Mouse (Mus musculus): ENCODE measurements around the gene Tmem125. TPM values are rescaled to one million over a fixed set of nuclear protein-coding genes. Genes with fewer than 3 reads are reported as not detected.
A peak's percentile ranks its signal among the peaks of the same experiment; 100 is the strongest.
"Not testable (repeated sequence)": the region's sequence is repeated elsewhere in the genome, so short reads cannot be mapped to it uniquely, and the experiment has no call there.

Tmem125 gene
- polyA plus RNA-seq, 1 experiment: 27.7 TPM

DNA sequence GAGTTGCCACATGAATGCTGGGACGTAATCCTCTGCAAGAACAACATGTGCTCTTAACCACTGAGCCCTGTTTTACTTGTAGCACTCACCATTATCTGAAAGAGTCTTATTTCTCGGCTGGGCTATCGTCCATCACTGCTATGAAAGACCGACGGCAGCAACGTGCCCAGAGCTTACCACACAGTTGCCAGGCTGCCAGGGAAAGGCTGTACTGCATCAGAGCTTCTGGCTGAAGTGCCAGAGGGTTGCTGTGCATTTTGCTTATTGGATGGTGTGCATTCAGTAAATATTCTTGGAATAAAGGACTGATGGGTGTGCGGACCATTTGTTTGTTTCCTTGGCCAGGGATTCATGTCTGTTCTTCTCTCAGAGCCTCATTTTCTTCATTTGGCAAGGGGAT, 19.9 kb downstream of the Tmem125 start:
- no peaks in the 10 kb centered on the region for H3K4me1 ChIP-seq (ENCODE audit: control insufficient read depth, insufficient read depth, low read length)
- TF ChIP-seq POLR2A (IDR thresholded peaks at IDR 0.05; ENCODE audit: extremely low read depth, insufficient read depth, low read length) (no peak), CTCF (IDR thresholded peaks at IDR 0.05; ENCODE audit: extremely low read depth, insufficient read depth, low read length) (no peak)
- H3K27ac ChIP-seq (ENCODE audit: insufficient read depth, low read length): no peak overlapping the region
- H3K4me3 ChIP-seq (ENCODE audit: insufficient read depth, low read length): no peak overlapping the region

DNA sequence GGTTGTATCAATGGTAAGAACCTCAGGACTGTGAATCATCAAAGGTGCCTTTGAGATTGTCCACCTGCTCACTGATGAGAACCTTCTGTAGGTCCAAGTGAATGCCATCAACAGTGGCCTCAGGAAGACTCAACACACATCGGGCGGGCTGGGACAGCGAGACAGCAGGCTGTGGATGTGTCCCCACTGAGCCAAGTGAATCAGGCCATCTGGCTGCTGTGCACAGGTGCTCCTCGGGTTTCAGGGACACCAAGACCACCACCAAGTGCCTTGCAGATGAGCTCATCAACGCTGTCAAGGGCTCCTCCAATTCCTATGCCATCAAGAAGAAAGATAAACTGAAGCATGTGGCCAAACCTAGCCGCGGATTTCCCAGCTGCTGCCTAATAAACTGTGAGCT, 21.6 kb downstream of the Tmem125 start:
- H3K27ac ChIP-seq (ENCODE audit: insufficient read depth, low read length): no peak overlapping the region
- no peak overlapping the region for H3K4me3 ChIP-seq (ENCODE audit: insufficient read depth, low read length)
- TF ChIP-seq POLR2A (IDR thresholded peaks at IDR 0.05; ENCODE audit: extremely low read depth, insufficient read depth, low read length) (no peak), CTCF (IDR thresholded peaks at IDR 0.05; ENCODE audit: extremely low read depth, insufficient read depth, low read length) (no peak)
- H3K4me1 ChIP-seq (ENCODE audit: control insufficient read depth, insufficient read depth, low read length): no peaks in the 10 kb centered on the region

DNA sequence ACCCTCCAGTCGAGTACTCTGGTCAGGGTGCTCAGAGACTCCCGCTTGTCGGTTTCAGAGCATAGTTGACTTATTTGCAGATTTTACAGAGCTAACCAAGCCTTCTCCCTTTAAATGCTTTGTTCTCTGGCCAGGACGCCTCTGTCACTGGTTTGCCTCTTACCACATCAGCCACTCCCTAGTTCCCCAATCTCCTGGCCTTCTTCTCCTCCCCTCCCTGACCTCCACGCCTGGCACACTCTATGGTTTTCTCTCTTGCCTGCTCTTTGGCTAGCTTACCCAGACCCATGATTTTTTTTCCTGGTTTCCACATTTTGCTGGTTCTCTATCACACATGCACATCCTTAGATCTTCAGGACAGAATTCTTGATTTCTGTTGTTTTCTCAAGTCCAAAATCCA, 25.6 kb downstream of the Tmem125 start:
- Histone ChIP-seq H3K27ac (ENCODE audit: insufficient read depth, low read length) (no peak overlapping the region), H3K4me1 (ENCODE audit: control insufficient read depth, insufficient read depth, low read length) (peaks cover 3% of the 10 kb centered on the region), H3K4me3 (ENCODE audit: insufficient read depth, low read length) (no peak overlapping the region)
- TF ChIP-seq POLR2A (IDR thresholded peaks at IDR 0.05; ENCODE audit: extremely low read depth, insufficient read depth, low read length) (no peak), CTCF (IDR thresholded peaks at IDR 0.05; ENCODE audit: extremely low read depth, insufficient read depth, low read length) (no peak)

DNA sequence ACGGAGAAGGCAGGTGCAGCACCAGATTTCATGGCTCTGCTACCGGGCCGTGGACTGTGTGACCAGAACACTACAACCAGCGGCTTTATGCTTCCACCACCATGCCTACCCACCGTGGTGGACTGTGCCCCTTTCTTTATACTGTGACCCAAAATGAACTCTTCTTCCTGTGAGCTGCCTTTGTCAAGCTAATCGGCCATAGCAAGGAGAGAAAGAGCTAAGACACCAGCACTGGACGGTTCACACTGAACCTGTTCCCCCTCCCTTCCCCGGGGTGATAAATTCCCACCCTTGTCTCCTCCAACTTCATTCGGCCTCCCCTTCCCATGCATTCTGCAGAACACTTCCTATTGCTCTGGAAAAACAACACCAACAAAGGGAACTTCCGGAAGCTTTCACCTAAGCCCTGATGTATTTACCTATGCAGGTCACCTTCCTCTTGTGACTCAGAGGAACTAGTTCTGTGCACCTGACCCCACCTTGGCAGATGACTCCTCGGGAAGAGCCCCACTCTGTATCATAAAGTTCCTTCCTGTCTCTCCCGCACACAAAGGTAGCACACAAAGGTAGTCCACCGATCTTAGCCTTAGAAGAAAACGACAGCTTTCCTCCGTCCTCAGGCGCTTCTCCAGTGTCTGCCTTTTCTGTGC, 26.2 kb downstream of the Tmem125 start:
- no peak for TF ChIP-seq POLR2A (IDR thresholded peaks at IDR 0.05; ENCODE audit: extremely low read depth, insufficient read depth, low read length)
- H3K27ac ChIP-seq (ENCODE audit: insufficient read depth, low read length): no peak overlapping the region
- H3K4me3 ChIP-seq (ENCODE audit: insufficient read depth, low read length): no peak overlapping the region
- H3K4me1 ChIP-seq (ENCODE audit: control insufficient read depth, insufficient read depth, low read length): peaks cover 3% of the 10 kb centered on the region

DNA sequence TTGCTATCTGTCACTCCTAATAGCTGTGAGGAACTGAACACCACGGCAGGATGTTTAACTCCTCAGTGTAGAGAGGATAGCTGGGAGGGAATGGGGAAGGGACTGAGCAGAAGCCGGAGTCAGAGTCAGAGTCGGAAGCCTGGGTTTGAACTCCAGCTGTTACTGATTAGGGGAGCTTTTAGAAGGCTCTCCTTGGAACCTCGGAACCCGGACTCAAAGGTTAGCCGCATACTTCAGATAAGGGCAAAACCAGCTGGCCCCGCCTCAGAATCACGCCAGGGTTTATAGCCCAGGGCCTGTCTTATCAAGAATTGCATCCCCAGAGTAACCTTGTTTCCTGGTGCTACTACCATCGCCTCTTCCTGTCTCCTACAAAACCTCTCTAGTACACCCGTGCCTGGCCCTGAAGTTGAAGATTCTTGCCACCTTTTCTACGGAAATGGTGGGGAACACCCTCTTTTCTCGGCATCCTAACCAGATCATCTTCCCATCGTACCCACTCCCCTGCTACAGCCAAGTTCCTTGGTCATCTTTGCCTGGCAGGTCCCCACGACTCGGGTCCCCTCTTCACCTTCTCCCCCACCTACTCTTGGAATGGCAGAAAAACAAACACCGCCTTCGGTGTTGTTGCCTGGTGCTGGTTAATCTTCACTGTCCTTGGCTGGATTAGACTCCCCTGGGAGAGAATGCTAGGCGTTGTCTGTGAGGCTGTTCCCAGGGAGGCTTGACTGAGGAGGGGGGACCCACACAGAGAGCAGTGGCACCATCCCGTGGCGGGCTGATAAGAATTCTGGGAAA, 26.9 kb downstream of the Tmem125 start:
- Histone ChIP-seq H3K27ac (ENCODE audit: insufficient read depth, low read length) (no peak overlapping the region), H3K4me1 (ENCODE audit: control insufficient read depth, insufficient read depth, low read length) (peaks cover 3% of the 10 kb centered on the region), H3K4me3 (ENCODE audit: insufficient read depth, low read length) (no peak overlapping the region)
- TF ChIP-seq POLR2A (IDR thresholded peaks at IDR 0.05; ENCODE audit: extremely low read depth, insufficient read depth, low read length): no peak
- no peak for TF ChIP-seq CTCF (IDR thresholded peaks at IDR 0.05; ENCODE audit: extremely low read depth, insufficient read depth, low read length)

DNA sequence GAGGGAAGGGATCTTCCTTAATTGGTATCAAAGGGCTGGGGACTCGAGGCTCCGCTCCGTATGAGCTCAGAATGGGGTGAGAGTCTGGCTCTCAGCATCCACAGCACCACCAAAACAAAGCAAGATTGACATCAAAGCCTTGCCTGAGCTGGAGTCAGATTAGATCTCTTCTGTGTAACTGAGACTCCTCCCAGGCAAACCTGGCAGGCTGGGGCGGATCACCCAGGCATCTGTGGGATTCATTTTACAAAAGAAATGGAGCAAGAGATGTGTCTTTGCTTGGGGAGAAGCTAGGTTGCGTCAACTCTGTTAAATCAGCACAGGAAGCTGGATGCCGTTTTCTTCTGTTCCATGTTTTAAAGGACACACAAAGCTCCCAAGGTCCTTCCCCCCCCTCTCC, 34.8 kb downstream of the Tmem125 start:
- Histone ChIP-seq H3K4me1 (ENCODE audit: control insufficient read depth, insufficient read depth, low read length) (peaks cover 5% of the 10 kb centered on the region), H3K27ac (ENCODE audit: insufficient read depth, low read length) (no peak overlapping the region), H3K4me3 (ENCODE audit: insufficient read depth, low read length) (no peak overlapping the region)
- TF ChIP-seq POLR2A (IDR thresholded peaks at IDR 0.05; ENCODE audit: extremely low read depth, insufficient read depth, low read length): no peak
- TF ChIP-seq CTCF (IDR thresholded peaks at IDR 0.05; ENCODE audit: extremely low read depth, insufficient read depth, low read length): no peak

DNA sequence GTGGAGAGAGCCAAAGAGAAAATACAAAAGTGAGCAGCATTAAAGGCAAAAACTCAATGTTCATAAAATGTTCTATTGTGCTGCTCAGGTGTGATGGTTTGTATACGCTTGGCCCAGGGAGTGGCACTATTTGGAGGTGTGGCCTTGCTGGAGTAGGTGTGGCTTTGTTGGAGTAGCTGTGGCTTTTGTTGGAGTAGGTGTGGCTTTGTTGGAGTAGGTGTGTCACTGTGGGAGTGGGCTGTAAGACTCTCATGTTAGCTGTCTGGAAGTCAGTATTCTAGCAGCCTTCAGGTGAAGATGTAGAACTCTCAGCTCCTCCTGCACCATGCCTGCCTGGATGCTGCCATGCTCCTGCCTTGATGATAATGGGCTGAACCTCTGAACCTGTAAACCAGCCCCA, 36.7 kb downstream of the Tmem125 start:
- not testable (repeated sequence) for H3K27ac ChIP-seq (ENCODE audit: insufficient read depth, low read length); H3K4me1 ChIP-seq (ENCODE audit: control insufficient read depth, insufficient read depth, low read length); H3K4me3 ChIP-seq (ENCODE audit: insufficient read depth, low read length)

DNA sequence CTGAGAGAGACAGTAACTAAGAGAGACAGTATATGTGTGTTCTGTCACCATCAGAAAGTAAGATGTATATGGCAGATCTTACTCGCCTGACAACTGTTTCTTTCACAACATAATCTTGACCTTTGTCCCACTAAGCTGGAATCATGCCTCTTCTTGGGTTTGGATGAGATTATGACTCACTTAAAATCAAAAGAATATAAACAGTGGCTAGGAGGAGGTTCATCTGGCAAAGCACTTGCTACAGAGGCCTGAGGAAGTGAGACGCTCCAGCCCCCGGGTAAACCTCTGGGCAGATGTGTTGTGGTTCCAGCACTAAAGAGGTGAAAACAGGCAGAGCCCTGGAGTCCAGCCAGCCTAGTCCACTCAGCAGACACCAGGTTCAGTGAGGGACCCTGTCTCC, 38.3 kb downstream of the Tmem125 start:
- Histone ChIP-seq H3K4me3 (ENCODE audit: insufficient read depth, low read length) (no peak overlapping the region), H3K4me1 (ENCODE audit: control insufficient read depth, insufficient read depth, low read length) (0 out of 2 replicates have a peak, but pooled peaks cover 1% of the 10 kb centered on the region), H3K27ac (ENCODE audit: insufficient read depth, low read length) (no peak overlapping the region)
- no peak for TF ChIP-seq CTCF (IDR thresholded peaks at IDR 0.05; ENCODE audit: extremely low read depth, insufficient read depth, low read length)
- no peak for TF ChIP-seq POLR2A (IDR thresholded peaks at IDR 0.05; ENCODE audit: extremely low read depth, insufficient read depth, low read length)

DNA sequence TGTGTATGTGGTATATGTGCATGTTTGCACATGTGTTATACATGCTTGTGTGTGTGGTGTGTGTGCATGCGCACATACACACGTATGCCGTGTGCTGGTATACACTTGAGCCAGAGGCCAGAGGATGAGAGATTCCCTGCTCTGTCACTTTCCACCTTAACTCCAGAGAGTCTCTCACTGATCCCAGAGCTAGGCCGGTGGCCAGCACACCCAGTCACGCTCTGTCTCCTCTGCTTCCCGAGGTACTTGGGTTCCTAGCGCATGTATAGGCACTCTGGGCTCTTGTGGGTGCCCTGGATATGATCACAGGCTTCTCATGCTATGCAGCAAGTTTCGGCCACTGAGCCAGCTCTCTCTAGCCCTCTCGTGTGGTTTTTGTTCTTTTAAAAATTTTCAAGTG, 43.1 kb downstream of the Tmem125 start:
- no peak overlapping the region for H3K4me3 ChIP-seq (ENCODE audit: insufficient read depth, low read length)
- no peak for TF ChIP-seq CTCF (IDR thresholded peaks at IDR 0.05; ENCODE audit: extremely low read depth, insufficient read depth, low read length)
- H3K27ac ChIP-seq (ENCODE audit: insufficient read depth, low read length): no peak overlapping the region
- H3K4me1 ChIP-seq (ENCODE audit: control insufficient read depth, insufficient read depth, low read length): peaks cover 2% of the 10 kb centered on the region

DNA sequence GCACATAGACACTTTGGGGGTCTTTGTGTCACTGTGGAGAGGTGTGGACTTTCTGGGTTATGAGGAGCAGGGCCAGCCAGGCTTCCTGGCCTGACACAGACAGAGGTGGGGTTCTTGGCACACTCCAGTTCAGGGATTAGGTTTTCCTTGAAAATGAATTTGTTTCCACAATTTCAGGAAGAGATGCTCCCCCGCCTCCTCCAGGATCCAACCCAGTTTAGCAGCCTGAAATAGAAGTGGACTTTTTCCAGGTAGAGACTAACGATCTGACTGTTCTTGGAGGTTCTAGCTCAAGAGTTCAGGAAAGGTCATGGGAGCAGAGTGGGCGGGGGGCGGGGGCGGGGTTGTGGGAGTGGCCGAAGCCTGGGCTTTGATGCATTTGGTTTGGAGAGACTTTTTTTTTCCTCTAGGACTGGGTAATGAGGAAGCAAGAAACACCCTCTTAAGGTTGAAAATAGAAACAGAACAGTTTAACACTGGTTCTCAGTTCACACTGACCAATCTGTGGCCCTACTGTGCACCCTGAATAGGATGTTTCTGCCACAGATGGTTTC, 43.6 kb downstream of the Tmem125 start:
- TF ChIP-seq POLR2A (IDR thresholded peaks at IDR 0.05; ENCODE audit: extremely low read depth, insufficient read depth, low read length): no peak
- H3K27ac ChIP-seq (ENCODE audit: insufficient read depth, low read length): peak overlapping the region; percentile 19; the same call in 1 of the 2 replicates
- no peak overlapping the region for H3K4me3 ChIP-seq (ENCODE audit: insufficient read depth, low read length)
- peaks cover 2% of the 10 kb centered on the region for H3K4me1 ChIP-seq (ENCODE audit: control insufficient read depth, insufficient read depth, low read length)

Other genes starting within 250 kb of the Tmem125 start
- 33.4 and 38.6 TPM in 2 replicates for gene Szt2, start 134.8 kb downstream of the Tmem125 start, polyA plus RNA-seq (2012; rRNA removed)
- 58.6 and 59.8 TPM in 2 replicates for gene Med8, start 134.7 kb downstream of the Tmem125 start, polyA plus RNA-seq (2012; rRNA removed)
- gene Elovl1, start 116.0 kb downstream of the Tmem125 start, polyA plus RNA-seq (2012; rRNA removed): 69.3 and 79.4 TPM in 2 replicates
- 1.7 and 2.3 TPM in 2 replicates for gene Cdc20, start 106.7 kb downstream of the Tmem125 start, polyA plus RNA-seq (2012; rRNA removed)
- gene Mpl, start 86.5 kb downstream of the Tmem125 start, polyA plus RNA-seq (2012; rRNA removed): 1.4 and 1.5 TPM in 2 replicates
- 12.8 and 13.2 TPM in 2 replicates for gene Tie1, start 54.0 kb downstream of the Tmem125 start, polyA plus RNA-seq (2012; rRNA removed)
- gene 2610528J11Rik, start 17.0 kb downstream of the Tmem125 start, polyA plus RNA-seq (2012; rRNA removed): 0.19 TPM in 1 of 2 replicates, not detected in the other
- gene Cfap57, start 76.7 kb upstream of the Tmem125 start, polyA plus RNA-seq (2012; rRNA removed): 0.32 and 0.56 TPM in 2 replicates
- gene Ebna1bp2, start 76.8 kb upstream of the Tmem125 start, polyA plus RNA-seq (2012; rRNA removed): 53.1 and 54.8 TPM in 2 replicates
- gene Olfr62, start 114.9 kb upstream of the Tmem125 start, polyA plus RNA-seq (2012; rRNA removed): not detected in 2 replicates
- gene Olfr1342, start 148.7 kb upstream of the Tmem125 start, polyA plus RNA-seq (2012; rRNA removed): not detected in 2 replicates
- not detected in 2 replicates for gene Olfr1341, start 159.5 kb upstream of the Tmem125 start, polyA plus RNA-seq (2012; rRNA removed)
- gene Olfr1340, start 176.1 kb upstream of the Tmem125 start, polyA plus RNA-seq (2012; rRNA removed): not detected in 2 replicates
- gene Olfr1339, start 188.1 kb upstream of the Tmem125 start, polyA plus RNA-seq (2012; rRNA removed): not detected in 2 replicates
- gene Olfr1338, start 214.7 kb upstream of the Tmem125 start, polyA plus RNA-seq (2012; rRNA removed): not detected in 2 replicates
- gene Olfr1337, start 238.5 kb upstream of the Tmem125 start, polyA plus RNA-seq (2012; rRNA removed): not detected in 2 replicates